Mouse (Mus musculus) embryo, embryonic 11 days (tissue): ENCODE data around the gene Mgmt.

Experiments
- DNase-seq: peaks from one replicate; pipeline ENCODE4 v3.0.0-alpha.2; 2015

Gene Mgmt

DNA sequence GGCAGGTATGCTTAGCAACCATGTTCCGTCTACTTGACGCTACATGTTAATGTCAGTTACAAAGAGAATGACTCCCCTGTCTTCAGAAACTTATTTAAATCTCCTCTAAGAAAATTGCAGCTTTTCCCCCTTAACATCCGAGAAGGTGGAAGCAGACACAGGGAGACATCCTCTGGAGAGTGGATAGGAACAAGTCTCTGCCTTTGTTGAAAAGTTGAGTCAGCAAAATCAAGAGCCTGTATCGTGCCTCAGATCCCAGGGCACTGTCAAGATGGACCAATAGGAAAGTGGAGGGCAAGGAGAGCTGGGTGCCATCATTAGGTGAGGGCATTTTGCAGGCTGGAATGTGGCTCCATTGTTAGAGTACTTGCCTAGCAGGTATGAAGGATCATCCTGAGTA is 172.6 kb downstream of the Mgmt start:
- no peak for DNase-seq

DNA sequence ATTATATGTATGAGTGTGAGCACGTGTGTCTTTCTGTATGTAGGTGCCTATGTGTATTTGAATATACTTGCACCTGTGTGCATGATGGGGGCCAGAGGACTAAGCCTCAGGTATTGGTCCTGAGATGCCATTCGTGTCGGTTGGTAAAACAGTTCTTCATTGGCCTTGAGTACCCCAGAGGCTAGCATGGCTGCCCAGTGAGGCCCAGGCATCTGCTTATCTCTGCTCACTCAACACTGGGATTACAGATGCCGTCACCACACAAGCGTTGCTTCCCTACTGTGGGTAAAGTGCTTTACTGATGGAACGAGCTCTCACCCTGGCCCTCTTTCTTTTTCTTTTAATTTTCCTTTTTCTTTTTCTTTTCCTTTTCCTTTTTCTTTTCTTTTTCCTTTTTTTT is 173.3 kb downstream of the Mgmt start:
- no peak for DNase-seq

DNA sequence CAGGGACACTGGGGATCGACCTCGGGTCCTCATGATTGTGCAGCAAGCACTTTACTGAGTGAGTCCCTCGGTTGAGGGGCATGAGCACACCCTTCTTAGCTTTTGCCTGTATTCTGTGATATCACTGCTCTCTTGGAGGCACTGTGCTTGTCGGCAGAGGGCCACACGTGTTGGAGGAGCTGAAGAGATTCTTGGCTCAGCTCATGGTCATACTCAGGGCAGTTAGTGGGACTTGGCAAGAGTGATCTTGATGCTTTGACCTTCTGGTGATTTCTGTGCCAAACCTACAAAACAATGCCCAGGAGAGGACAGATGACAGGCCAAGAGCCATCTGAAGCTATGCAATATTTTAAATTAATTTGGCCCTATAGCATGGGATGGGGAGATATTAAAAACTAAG is 174.4 kb downstream of the Mgmt start:
- no peak for DNase-seq

DNA sequence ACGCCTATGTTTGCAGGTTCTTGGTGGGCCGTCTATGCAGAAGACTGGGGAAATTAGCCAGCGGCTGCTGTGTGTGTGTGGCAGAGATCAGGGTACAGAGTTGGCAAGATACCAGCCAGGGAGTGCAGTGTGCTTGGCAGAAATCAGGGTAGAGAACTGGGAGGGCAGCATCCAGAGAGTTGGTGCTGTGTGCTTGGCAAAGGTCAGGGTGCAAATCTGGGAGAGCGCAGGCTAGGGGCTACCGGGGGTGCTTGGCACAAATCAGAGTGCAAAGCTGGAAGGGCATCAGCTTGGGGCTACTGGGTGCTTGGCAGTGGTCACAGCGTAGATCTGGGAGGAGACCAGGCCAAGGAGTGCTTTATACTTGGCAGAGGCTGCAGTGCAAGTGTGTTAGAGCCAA is 175.4 kb downstream of the Mgmt start:
- no peak for DNase-seq

DNA sequence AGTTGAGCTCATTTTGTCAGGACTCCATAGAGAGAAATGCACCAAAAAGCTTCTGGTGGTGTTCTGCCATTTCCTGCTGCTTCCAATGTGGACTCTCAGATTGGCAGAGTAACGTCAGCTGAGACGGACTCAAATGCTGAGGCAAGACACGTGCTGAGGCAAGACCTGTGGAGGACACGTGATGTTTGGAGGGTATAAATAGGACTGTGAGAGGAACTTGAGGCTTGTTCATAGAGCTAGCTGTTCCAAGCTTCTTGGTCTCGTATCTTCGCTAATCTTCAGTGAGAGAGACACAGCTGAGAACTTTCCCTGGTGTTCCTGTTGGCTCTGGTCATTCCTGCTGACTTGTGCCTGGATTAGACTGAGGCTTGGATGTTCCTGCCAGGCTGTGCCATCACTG is 176.9 kb downstream of the Mgmt start:
- no peak for DNase-seq

DNA sequence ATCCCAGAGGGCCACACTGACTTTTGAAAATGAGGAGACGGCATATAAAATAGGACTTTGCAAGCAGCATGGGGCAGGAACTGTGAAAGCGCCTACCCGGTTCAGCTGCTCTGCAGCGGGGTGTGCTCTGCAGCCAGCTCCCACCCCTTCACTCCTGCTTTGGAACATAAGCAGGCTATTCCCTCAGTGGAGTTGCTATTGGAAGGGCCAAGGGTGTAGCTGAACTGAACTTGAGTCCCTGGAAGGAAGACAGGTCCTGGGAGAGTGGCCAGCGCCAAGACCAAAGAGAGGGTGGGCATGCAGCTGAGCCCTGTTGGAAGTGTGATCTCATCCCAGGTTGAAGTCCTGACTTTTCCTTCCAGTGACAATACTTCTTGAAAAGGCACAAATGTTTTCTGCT is 179.5 kb downstream of the Mgmt start:
- DNase-seq, result no peak

DNA sequence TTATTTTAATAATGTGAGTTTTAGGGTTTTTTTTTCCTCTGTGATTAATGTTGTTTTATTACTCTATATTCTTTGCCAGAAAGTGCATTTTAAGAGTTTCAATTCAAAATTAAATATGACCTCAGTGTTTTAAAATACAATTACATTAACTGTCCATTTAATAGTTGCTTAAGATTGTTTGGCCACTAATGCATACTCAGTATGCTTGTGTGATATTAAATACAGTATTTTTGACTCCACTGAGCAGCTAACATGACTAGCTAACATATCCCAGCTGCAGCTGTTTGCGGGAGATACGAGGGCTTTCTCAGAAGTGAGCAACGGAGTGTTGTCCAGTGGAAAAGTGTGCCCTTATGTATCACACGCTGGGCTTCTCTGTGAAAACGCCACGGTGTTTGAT is 179.9 kb downstream of the Mgmt start:
- no peak for DNase-seq

DNA sequence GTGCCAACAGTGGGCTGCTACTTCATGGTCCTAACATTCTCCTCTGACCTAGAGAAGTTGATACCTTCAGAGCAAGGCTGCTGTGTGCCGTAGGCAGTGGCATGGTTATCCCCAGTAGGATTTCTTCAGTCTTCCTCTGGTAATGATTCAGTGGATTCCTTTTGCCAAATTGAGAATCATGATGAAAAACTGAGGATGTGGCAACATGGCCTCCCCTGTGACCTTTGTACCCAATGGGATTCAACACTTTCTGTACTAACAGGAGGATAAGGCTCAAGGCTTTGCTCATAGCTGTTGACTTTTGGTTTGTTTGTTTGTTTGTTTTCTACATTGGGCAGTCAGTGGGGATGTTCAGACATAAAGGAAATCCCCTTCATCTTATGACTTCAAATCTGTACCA is 180.9 kb downstream of the Mgmt start:
- DNase-seq, result no peak

DNA sequence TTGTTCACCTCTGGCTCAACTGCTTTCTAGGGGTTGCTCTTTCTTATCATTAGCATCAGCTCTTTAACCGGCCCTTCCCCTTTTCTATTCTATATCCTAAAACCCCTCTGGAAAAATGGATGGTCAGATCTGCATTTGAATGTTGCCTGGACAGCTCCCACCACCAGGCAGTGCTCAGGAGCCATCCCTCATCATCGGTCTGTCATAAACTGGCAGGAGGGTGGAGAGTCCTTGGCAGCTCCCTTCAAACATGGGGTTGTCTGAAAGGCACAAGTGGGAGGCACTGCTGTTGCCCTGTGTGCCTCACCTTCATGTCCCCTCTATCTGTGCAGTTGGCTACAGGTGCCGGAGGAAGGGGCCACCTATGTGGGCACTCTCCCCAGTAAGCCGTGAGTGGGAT is 185.8 kb downstream of the Mgmt start:
- no peak for DNase-seq

DNA sequence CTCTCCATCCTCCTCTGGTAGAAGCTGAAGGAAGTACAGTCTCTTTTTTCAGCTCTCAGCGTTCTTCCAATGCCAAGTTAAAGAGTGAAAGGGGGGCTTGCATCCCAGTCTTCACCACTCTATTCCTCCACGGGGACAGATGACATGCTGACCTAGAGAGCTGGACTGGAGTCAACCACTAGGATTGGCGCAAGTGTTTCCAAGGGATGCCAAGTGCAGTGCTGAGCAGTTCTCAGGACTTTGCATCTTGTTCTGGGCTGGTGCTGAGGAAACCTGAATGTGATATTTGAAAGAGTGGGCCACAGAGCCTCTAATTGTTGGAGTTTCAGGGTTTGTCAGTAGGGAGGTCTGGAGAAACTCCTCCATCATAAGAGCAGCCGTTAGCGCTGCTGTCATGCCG is 187.8 kb downstream of the Mgmt start:
- no peak for DNase-seq

DNA sequence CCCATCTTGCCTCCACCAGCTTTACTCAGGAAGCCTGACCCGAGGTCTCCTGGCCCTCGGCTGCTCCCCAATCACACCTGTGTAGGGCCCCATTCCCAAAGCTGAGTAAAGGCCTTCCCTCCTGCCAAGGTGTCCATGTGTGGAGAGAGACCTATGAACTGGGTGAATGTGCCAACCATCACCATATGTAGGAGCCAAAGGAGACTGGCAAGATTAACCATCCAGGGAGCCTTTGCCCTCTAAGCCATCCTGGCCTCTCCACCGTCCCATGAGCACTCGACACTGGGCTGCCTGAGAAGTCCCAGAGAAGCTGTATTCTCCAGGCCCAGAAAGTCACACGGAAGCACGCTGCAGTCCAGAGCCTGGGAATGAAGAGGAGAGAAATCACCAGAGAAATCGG is 190.2 kb downstream of the Mgmt start:
- no peak for DNase-seq

DNA sequence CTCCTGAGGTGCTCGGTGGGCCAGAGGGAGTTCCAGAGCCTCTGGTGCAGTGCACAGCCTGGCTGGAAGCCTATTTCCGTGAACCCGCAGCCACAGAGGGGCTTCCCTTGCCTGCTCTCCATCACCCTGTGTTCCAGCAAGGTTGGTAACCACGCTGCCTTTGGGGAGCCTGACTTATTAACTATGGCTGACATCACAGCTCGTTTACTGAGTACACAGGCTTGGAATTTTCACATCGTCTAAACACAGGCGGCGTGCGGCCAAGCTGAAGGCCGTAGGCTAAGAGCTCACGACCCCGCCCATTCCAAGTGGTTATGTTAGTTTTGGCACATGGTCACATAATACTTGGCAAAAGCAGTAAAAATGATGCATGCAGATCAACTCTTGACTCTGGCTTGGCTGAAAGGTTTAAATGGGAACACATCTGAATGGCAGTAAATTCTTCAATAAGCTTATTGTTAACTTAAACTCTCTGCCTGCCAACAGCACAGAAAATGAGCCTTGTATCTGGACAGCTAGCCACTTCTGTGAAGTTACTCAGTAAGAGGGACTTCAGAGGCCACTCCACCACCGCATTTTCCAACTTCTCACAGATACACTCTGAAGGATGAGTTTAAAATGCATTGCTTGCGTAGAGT is 191.7 kb downstream of the Mgmt start:
- DNase-seq, result peak; percentile 42

DNA sequence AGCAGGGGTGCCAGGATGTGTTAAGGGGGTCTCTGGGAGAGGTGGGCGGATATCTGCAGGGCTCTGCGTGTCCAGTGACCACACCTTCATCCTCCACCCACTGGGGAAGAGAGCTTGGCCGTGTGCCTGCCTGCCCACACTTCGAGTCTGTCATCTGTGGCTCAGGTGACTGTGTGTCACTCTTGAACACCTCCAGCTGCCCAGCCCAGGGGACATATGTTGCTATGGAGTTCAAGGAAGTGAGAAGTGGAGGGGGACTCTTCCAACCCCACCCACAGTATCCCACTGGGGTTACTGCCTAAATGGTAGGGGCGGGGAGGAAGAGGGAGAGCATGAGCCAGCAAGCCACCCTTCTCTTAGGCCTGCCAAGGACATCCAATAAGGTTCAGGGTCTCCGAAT is 192.7 kb downstream of the Mgmt start:
- DNase-seq, result peak; percentile 24

DNA sequence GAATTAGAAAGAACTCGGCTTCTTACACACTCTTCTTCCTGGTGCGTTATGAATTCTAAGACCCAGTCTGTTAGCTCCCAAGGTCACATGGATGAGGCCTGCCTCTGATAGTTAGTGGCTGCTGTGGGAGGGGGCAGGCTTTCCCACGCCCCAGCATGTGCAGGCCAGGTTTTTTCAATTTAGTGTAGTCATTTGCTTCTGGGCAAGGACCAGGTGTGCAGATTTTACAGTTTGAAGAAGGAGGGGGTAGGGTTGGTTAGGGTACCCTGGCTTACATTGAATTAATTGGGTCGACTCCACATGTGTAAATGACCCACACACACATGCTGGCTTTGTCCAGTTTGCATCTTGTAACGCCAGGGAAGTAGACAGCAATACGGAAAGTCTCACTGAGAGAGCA is 193.7 kb downstream of the Mgmt start:
- DNase-seq, result peak; percentile 37

DNA sequence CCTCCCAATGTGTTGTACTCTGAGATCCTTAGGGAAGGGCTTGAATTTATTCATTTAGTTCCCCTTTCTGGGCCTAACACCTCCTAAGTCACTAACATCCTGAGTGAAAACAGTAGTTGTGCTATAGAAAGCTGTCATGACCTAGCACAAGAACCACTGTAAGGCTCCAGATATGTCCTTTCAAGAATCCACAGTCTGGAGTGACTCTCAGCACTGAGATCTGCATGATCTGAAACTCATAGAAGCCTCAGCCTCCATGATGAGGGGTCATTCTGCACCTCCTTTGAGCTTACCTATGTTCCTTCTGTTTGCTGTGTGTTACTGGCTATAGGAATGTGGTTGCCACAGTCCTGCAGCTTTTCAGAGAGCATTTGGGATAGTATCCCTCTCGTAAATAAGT is 200.1 kb downstream of the Mgmt start:
- no peak for DNase-seq

DNA sequence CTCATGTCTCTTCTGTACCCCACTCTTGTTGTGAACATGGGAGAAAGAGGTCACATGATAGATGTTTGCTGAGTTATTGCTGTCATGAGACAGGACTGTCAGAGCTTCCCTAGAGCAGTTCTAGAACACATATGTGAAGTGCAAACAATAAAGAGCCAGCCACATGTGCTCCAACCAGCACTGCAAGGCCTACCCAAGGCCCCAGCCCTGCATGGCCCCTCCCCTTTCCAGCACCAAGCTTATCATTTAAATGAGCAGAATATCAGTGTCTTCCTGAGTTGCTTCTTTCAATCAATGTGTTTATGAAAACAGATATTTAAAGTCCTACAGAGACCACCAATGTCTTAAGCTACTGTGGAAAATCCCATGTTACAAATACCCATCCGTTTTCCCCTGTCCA is 201.3 kb downstream of the Mgmt start:
- DNase-seq, result no peak

DNA sequence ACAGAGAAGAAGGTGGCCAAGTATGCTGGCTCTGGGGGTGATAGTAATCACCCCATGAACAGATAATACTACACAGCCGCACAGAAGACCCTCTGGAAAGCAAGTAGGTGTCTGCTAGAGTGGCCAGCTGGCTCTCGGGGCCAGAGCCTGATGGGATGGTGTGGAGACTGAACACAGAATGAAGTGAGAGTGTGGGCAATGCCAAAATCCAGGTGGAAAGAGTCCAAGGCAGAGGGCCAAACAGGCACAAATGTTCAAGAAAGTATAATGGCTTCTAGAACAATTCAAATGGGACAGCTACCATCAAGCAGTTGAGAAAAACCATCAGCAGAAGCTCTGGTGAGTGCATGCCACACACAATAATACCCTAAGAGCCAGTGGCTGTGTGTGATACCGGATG is 205.4 kb downstream of the Mgmt start:
- DNase-seq, result no peak

DNA sequence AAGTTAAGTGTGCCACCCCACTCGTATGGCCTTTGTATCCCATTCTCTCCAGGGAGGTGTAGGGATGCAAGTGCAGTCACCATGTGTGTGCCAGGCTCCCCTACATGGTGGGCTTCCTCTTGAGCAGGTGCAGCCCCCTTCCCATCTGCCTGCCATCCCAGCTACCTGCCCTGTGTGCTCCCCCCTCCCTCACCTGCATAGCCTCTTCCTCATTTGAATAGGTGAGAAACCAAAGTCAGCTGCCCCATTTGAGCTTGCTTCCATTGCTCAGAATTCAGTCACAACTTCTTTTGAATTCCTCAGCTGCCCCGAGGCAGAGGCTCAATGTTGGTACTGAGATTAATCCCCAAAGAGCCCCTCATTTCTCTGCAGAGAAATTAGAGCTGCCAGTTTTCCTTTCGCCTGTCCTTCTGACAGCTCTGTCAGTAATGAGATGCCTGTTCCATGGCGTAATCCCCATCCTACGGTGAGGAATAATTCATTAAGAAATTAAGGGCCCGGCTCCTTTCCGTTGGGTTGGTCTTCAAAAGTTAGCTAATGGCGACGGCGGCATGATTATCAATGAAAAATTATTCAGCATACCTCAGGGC is 208.3 kb downstream of the Mgmt start:
- DNase-seq, result no peak

DNA sequence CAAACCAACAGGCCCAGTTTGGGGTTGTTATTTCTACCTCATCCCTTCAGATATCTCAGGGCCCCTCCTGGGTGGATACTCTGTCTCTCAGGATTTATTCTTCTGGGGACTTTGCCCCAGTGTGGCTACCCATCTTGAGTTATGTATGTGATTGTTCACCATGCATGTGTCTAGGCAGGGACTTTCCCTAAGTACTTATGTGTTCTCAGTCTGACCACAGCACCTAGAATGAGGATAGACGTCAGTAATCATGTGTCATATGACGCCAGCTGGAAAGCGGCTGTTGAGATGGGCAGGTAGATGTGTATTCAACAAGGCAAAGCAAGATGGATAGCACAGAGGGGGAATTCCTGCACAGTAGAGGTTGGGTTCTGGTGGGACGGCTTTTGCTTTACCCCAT is 217.7 kb downstream of the Mgmt start:
- no peak for DNase-seq

DNA sequence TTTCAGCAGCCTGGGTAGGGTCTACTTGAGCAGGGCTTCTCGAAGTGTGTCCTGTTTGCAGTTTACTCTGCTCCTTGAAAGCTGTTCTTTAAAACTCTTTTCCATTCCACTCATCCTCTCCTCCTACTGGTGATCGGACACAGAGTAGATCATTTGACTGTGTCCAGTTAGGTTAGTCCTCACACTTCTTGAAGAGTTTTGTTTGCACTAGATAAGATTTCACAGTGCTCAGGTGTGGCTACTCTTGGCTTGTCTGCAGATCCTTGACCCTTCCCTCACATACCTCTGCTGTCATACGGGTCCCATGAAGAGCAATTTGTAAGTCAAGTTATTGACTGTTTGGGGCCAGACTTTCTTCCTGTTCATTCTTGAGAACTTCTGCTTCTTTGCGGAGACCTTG is 221.8 kb downstream of the Mgmt start:
- no peak for DNase-seq

DNA sequence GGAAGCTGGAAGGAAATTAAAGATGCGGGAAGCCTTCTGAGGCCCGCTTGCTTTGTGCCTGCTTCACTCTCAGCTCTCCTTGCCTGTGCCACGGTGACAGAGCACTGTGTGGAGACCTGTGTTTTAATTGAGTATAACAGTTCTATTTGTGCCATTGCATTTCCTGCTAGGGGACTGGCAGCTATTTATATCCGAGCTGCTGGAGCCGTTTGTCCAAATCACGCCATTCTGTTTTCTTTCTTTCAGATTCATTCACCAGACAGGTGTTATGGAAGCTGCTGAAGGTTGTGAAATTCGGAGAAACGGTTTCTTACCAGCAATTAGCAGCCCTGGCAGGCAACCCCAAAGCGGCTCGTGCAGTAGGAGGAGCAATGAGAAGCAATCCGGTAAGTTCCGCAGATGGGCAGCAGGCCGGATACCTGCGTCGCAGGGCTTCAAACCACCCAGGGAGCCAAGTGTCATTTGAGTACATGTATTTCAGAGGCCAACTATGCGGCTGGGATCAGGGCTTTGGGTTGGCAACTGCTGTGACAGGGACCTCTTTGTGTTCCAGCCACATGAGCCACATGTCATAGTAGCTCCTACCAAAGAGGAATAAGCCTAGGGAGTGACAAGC is 226.9 kb downstream of the Mgmt start:
- no peak for DNase-seq

DNA sequence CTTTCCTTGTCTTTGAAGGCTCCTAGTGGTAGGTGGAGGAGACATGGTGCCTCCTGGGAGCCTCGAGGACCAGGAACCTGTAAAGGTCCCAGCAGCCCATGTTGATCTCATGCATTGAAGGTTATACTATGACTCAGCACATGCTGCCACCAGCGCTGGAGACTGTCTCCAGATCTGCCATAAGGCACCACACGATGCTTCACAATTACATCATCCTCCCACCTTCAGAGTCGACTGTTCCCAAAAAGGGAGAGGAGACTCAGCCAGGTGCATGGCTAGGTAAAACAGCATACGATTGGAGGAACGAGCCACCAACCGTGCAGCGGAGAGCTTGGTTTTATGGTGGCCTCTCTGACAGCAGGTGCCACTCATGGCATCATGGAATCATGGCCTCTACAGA is 234.3 kb downstream of the Mgmt start:
- DNase-seq, result no peak

DNA sequence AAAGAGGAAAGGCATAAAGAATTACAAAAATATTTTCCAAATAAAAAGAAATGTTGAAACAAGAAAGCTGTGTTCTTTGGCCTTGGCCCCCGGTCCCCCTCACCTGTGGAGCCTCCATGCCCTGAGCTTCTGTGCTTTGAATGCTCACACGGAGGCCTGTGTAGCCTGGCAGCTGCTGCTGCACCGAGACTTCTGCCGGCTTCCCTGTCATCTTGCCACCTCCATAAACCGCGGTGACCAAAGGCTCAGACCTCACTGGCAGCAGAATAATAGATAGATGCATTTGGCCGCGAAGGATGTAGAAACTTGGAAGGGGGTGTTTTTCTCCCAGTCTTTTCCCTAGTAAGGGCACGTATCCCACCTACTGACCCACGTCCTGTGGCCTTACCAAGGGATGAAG is 235.8 kb downstream of the Mgmt start:
- DNase-seq, result no peak

DNA sequence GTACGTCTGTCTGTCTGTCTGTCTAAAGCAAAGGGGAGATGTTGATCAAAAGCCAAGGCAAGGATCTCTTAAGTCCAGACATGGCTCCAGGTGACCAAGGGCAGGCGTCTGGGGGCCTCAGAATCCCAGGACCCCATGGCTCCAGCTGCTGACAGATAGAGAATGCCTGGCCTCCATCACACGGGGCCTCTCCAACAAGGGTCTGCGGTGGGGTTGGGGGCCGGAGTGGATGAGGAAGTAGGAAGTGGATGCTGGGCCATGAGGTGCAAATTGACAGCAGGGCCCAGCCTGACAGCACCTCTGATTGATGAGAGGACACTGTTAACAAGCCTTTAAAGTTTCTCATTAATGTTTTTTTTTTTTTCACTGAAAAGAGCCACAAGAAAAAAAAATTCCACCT is 237.5 kb downstream of the Mgmt start:
- peak; percentile 20 for DNase-seq

DNA sequence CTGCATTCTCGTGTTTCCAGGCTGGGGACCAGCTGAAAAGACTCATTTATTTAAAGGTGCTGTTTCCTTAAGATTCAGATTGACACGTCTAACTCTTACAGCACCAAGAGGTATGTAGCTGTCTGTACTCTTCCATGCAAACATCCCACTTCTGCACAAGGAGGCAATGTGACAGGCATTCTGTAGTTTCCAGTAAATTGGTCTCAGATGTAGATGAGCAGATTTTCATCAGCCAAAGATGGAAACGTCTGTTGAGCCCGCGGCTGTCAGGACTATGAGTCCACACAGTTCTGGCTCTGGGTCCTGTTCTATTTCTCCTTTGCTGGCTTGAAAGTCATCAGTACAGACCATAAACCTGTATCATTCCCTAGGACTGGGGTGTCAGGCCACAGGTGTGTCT is 243.7 kb downstream of the Mgmt start:
- no peak for DNase-seq
